Mouse (Mus musculus) brown adipose tissue, adult 24 weeks (tissue): ENCODE measurements around the gene Itga1. TPM values are rescaled to one million over a fixed set of nuclear protein-coding genes. Genes with fewer than 3 reads are reported as not detected.
A peak's percentile ranks its signal among the peaks of the same experiment; 100 is the strongest.

ENCODE experiments used
- H3K27ac ChIP-seq: fragments of 200-500 bp; replicated peaks from 2 replicates; pipeline ENCODE4 v1.5.1; 2012; ENCODE audit warnings: low read depth, mild to moderate bottlenecking, low read length
- H3K4me1 ChIP-seq: fragments of 200-500 bp; 2 replicates; pipeline ENCODE4 v1.6.1; 2012; ENCODE audit warnings: low read length, mixed read lengths; ENCODE audit not compliant: control insufficient read depth, insufficient read depth, insufficient read length
- H3K4me3 ChIP-seq: fragments of 200-500 bp; 2 replicates; pipeline ENCODE4 v1.5.1; 2012; ENCODE audit warnings: low read depth, mild to moderate bottlenecking, low read length, moderate library complexity; ENCODE audit not compliant: insufficient read depth
- polyA plus RNA-seq: library from polyadenylated mRNA; stranded (reverse); fragments of >200 nt; gene quantifications from 2 replicates; pipeline ENCODE4 v1.2.4, GENCODE M21; 2012; ENCODE audit not compliant: missing spikeins, insufficient read depth, insufficient read length

Itga1 gene
- polyA plus RNA-seq, 1 experiment: 21.6 TPM

GRCm38 (mm10) chr13:114933541-114933940 is 168.2 kb downstream of the Itga1 start:
- Histone ChIP-seq H3K27ac (no peak overlapping the region), H3K4me1 (no peaks in the 10 kb centered on the region), H3K4me3 (no peak overlapping the region)

- H3K4me1 ChIP-seq: no peaks in the 10 kb centered on the region
- H3K27ac ChIP-seq: no peak within 1 kb of the TSS
Observed at GRCm38 (mm10) chr13:114931775-114932294, 169.9 kb downstream of the Itga1 start, which contains the start of gene Itga2. TSS of gene Itga2 (minus strand) at chr13:114932100.

GRCm38 (mm10) chr13:114930996-114931649 is 170.6 kb downstream of the Itga1 start:
- Histone ChIP-seq H3K4me3 (peak overlapping the region; percentile 45), H3K4me1 (no peaks in the 10 kb centered on the region), H3K27ac (no peak overlapping the region)

More at GRCm38 (mm10) chr13:114931775-114932294, 169.9 kb downstream of the Itga1 start, which contains the start of gene Itga2:
- H3K4me3 ChIP-seq: peak within 1 kb of the TSS; percentile 45

- Histone ChIP-seq H3K4me3 (no peak overlapping the region), H3K27ac (no peak overlapping the region), H3K4me1 (no peaks in the 10 kb centered on the region)
Observed at GRCm38 (mm10) chr13:114924785-114925184, 177.0 kb downstream of the Itga1 start.

- no peak overlapping the region for H3K27ac ChIP-seq
Observed at GRCm38 (mm10) chr13:114923331-114923730, 178.4 kb downstream of the Itga1 start.

GRCm38 (mm10) chr13:114915767-114916166 is 186.0 kb downstream of the Itga1 start:
- H3K4me1 ChIP-seq: no peaks in the 10 kb centered on the region
- H3K4me3 ChIP-seq: no peak overlapping the region
- no peak overlapping the region for H3K27ac ChIP-seq

More at GRCm38 (mm10) chr13:114923331-114923730, 178.4 kb downstream of the Itga1 start:
- no peaks in the 10 kb centered on the region for H3K4me1 ChIP-seq
- H3K4me3 ChIP-seq: no peak overlapping the region

- Histone ChIP-seq H3K4me1 (no peaks in the 10 kb centered on the region), H3K4me3 (no peak overlapping the region), H3K27ac (no peak overlapping the region)
Observed at GRCm38 (mm10) chr13:114914963-114915362, 186.8 kb downstream of the Itga1 start.

GRCm38 (mm10) chr13:114914559-114914958 is 187.2 kb downstream of the Itga1 start:
- Histone ChIP-seq H3K4me1 (no peaks in the 10 kb centered on the region), H3K27ac (no peak overlapping the region), H3K4me3 (no peak overlapping the region)

GRCm38 (mm10) chr13:114910629-114911028 is 191.1 kb downstream of the Itga1 start:
- Histone ChIP-seq H3K27ac (no peak overlapping the region), H3K4me1 (no peaks in the 10 kb centered on the region), H3K4me3 (no peak overlapping the region)

GRCm38 (mm10) chr13:114909514-114909913 is 192.2 kb downstream of the Itga1 start:
- H3K4me3 ChIP-seq: no peak overlapping the region
- H3K27ac ChIP-seq: no peak overlapping the region
- no peaks in the 10 kb centered on the region for H3K4me1 ChIP-seq

- H3K4me3 ChIP-seq: no peak overlapping the region
- H3K4me1 ChIP-seq: no peaks in the 10 kb centered on the region
- H3K27ac ChIP-seq: no peak overlapping the region
Observed at GRCm38 (mm10) chr13:114907876-114908275, 193.9 kb downstream of the Itga1 start.

Other genes starting within 250 kb of the Itga1 start
- gene Itga2, start 169.9 kb downstream of the Itga1 start, polyA plus RNA-seq: 0.20 and 1.7 TPM in 2 replicates
- gene Pelo, start 11.8 kb downstream of the Itga1 start, polyA plus RNA-seq: 3.8 and 6.6 TPM in 2 replicates
- 5.0 and 6.2 TPM in 2 replicates for gene Gm49395, start within 50 bp of the Itga1 start, polyA plus RNA-seq